Mouse (Mus musculus) R1 (cell line): ENCODE results near the gene Fkrp.

Source experiments
- DNase-seq: peaks from one replicate; pipeline ENCODE4 v3.0.0-alpha.2; 2018; ENCODE audit warnings: low read depth, low spot score

The Fkrp gene

DNA sequence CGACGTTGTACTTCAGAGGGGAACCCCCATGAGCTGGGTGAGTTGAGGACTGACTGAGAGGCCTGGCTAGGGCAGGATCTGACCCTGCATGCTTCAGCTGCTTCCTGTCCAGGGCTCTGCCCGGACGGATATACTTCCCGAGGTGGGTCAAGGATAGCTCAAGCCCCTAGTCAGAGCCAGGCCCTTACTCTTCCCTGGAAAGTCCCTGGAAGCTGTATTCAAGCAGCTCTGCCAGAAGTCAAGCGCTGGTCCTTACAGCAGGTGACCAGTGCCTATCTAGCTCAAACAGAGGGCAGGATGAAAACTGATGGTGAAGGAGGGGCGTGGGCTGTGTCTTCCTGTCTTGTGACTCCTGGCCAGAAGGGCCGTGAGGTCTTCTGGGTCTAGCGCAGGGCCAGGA lies 13.9 kb upstream of the Fkrp start:
- DNase-seq, result no peak

DNA sequence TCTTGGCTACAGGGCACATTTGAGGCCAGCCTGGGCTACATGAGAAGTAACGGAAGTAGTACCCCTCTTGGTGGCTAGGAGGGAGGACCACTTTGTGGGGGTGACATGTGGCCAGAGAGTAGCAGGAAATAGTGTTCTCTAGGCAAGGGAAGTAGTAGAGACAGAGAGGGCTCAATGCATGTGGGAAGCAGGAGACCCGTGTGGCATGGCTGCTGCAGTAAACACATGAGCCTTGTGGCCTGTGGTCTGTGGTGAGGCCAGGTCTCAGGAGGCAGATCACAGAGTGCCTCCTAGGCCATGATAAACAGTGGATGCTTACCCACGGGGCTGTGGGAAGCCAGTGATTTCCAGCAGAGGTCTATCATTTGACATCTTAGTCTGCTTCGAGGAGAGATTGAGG lies 10.7 kb upstream of the Fkrp start:
- no peak for DNase-seq

DNA sequence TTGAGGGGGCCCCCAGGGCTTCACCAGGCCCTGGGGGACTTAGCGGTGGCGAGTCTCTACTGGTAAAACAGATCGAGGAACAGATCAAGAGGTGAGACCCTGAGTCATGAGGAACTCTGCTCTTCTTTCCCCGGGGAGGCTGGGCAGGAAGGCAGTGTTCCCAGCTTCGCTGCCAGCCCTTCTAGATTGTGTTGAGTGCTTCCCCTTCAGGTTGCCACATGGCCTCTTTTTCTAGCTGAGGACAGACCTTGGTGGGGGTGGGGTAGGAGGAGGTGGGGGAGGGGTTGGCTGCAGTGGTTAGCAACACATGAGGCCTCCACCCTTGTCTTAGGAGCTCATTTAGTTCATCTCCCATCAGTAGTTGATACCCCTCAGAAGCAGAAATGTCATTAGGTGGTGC lies 10.0 kb upstream of the Fkrp start:
- DNase-seq, result no peak

DNA sequence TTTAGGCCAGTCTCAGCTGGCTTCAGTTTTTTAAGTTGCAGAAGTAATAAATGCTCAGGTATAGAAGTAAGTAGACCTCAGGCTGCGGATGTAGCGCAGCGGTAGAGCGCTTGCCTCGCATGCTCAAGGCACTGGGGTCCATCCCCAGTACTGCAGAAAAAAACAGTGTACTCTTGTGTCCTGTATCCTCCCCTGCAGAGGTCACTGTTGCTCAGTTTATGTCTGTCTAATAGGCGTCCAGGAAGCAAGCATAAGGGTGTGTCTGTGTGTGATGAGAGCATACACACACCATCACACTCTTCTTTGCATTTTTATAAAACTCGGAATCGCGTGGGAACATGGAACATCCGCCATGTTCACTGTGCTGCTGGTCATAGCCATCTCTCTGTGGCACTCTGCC lies 9.3 kb upstream of the Fkrp start:
- DNase-seq, result peak; percentile 64

DNA sequence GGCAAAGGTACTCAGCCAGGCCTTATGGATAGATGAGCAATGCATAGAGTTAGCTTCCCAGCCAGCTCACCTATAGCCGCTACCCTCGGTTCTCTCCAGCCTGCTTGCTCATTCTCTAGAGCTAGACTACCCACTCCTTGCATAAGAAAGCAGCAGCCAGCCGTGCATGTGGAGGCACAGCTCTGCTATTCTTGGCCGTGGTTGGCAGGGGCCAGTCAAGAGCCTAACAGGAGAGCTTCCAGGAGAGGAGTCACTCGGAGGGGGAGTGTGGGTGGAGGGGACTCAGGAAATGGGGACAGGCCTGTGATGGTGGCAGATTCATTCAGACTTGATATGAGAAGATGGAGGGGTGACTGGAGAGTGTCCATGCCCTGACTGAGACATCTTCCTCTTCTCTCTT lies 7.2 kb upstream of the Fkrp start:
- DNase-seq, result no peak

DNA sequence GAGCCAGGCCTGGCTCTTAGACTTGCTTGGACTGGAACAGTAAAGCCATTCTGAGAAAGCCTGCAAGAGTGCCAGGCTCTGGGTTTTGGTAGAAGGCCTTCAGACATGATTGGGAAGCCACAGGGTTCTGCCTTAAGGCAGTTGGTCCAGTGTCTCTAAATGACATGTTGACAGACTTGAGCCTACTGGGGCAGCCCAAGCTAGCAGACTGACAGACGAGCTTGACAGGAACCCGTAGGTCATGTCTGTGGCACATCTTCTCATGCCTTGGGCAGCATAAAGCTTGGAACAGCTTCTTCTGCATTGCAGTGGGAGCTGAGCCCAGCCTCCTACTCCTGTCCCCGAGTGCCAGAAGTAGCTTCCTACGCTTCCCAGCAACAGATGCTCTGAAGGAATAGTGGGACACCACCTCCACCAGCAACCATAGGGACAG lies 5.2 kb upstream of the Fkrp start:
- no peak for DNase-seq

DNA sequence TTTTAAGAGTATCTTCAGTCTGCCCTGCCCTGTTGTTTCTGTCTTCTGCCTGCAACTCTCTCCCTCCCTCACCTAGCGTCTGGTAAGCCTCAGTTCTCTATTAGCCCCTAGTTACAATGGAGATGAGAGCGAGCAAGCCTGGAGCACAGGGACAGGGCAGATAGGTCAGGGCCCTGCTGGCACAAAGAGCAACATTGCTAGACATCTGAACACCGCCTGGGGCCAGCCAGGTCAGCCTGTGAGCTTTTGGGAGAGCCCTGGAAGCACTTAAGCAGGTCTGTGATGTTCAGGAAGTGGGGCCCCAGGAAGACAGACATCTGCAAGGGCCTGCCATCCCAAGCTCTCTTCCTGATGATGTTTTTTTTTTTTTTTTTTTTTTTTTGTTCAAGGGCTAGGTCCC lies 4.6 kb upstream of the Fkrp start:
- no peak for DNase-seq

DNA sequence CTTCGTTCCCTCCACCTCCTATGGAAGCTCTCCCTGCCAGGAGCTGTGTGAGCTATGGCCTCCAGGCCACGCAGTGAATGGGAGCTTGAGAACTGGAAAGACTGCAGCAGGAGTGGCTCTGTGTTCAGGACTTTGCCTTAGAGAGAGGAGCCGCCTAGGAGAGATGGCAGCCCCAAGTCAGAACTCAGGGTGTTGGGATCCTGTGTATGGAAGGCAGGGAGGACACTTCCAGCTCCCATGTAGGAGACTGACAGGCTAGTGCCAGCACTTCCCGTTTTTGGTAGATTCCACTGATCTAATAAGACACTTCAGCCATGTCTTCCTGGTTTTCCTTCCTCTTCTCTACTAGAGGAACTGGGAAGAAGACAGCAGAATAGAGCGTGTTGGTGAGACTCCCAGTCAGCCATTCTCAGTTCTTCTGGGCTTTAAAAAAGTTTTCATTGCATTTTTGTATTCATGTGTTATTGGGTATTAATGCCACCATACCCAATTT lies 3.8 kb upstream of the Fkrp start:
- DNase-seq, result no peak

DNA sequence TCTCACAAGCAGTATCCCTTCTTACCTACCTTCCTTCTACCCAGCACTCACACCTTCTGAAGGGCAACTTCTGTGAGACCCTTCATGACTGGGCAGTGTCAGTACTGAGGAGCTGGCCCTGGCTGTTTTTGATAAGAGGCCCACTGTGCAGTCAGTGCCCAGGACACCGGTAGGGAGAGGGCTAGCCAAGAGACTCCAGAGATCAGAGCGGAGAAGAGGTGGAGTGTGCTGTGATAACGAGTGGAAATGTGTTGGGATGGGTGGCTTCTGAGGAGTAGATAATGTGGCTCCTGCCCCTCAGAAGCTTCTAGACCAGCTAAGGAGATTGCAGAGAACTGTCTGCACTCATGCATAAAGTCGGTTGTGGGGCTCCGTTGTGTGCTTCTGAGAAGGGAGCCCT lies 3.3 kb upstream of the Fkrp start:
- no peak for DNase-seq

DNA sequence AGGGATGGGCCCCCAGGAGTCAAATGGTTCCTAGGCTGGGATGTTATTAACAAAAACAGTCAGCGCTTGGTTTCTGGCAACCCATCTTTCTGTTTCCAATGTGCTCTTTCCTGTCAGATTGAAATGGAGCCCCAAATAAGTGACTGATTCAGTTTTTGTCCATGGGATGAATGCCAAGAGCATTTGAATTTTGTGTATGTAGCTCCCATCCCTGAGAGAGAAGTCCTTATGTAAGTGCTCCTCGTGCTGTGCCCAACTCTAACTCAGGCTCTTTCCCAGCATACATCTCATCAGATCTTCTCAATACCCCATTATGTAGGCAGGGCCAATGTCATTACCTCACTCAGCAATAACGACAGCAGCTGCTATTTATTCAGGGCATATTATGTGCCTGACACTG lies 1.2 kb upstream of the Fkrp start:
- DNase-seq, result no peak

DNA sequence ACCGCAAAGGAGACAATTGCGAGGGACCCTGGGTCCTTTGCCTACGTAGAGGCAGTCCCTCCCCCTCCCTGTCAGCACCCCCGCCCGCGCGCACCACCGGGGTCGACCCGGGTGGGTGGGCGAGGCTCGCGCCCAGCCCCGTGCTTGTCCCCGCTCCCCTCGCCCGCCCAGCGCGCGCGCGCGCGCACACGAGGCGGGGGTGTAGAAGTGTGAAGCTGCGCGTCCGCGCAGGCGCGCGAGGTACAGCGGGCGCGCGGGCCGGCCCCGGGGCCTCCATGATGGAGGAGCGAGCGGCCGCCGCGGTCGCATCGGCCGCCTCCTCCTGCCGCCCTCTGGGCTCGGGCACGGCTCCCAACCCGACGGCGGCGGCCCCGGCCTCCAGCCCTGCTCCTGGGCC lies 456 bp downstream of the Fkrp start:
- peak; percentile 78 for DNase-seq

DNA sequence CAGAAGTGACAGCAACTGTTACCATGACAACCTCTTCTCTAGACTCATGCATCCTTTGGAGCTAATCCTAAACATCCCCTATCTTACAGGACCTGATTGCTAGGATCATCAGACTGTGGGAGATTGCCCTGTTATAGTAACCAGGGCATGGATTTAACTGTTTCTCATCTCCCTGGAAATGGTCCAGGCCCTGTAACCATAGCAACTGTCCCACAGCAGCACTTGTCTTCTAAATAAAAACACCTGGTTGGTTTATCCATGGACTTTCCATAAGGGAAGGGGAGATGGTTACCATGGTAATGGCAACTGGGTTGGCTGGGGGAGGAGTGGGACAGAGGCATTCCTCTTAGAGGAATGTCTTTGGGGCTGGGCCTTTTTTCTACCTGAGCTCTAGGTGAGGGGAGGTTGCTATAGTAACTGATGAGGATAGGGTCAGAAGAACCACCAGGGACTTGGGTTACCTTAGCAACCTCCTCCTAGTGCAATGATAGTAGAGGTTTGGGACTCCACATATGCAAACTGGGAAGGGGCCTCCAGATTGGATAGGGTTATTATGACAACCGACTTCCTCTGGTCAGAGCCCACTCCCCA lies 1.1 kb downstream of the Fkrp start, which contains the start of gene Strn4:
TSS of gene Strn4 (plus strand) at position 539 of the 591 bp plus-strand sequence.
- DNase-seq, result peak; percentile 87

DNA sequence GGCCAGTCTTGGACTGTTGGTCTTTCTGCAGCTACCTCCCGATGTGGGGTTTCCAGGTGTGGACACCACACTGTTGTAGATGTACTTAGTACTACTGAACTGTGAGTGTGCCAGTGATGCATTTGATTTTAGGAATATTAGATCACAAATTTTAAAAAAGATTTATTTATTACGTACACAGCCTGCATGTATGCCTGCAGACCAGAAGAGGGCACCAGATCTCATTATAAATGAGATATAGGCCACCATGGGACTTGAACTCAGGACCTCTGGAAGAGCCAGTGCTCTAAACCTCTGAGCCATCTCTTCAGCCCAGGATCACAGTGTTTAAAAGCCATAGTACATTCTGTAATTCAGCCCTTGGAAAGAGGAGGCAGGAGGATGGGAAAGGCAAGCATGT lies 4.0 kb downstream of the Fkrp start:
- no peak for DNase-seq

DNA sequence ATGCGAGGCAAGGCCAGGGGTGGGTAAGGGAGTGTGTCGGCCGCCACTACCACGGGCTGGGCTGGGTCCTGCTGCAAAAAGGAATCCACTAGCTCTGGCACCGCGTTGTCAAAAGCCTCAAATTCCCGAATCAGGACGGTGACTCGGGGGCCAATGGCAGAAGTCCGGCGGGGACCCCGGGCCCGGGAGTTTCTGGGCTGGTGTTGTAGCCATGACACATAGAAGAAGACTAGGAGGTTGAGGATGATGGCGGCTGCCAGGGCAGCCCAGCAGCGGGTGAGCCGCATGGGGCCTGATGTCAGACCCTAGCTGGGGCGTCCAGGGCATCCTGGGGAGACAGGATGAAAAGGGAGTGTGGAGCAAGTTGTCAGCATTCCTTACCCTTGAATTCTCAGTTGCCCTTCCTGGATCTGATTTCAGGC lies 4.9 kb downstream of the Fkrp start:
- DNase-seq, result no peak

DNA sequence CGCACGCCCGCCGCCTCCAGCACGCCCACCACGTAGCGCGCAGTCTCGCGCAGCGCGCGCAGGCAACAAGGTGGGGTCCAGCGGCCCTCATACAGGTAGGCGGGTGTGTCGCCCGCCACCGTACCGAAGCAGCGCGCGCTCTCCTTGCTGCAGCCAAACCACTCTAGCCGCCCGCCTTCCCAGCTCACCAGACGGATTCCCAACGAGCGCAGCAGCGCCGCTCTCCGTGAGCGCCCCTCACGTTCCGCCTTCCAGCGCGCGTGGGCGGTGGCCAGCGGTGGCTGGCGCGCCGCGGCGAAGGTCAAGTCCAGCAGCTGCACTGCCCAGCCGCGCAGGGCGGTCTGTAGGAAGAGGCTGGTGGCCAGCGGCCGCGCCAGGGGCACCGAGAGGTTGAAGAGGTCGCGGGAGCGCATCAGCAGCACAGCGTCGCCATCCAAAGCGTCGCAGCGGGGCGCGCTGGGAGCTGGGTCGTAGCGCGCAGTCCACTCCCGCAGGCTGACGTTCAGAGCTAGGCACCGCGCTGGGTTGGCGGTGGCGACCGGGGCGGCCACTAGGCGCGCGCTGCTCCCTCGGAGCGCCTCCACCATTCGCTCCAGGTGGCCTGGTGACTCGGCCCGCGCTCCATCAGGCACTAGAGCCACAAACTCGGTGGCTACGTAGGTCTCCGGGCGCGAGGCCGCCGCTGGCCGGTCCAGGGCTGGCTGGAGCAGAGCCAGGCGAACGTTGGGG lies 5.4 kb downstream of the Fkrp start:
- peak; percentile 67 for DNase-seq

DNA sequence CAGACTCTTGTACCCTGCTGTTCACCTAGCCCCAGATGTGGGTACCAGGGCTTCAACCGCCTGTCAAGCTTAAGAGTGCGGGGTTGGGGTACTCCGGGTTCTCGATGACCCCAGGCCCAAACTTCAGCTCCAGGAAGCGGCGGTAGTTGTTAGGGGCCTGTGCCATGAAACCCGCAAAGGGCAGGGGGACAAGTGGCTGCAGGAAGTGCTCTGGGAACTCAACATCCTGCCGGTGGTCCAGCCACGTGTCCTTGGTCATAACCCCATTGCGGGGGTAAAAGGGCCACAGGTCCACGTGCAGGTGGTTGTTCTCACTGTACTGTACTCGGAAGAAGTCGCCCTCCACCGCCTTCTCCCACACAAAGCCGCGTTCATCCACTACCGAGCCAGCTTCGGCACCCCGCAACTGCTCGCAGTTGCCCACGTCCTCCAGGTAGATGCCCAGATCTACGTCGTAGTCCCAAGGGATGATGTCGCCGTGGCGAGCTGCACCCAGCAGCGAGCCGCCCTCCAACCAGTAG lies 6.1 kb downstream of the Fkrp start:
- DNase-seq, result peak; percentile 27

DNA sequence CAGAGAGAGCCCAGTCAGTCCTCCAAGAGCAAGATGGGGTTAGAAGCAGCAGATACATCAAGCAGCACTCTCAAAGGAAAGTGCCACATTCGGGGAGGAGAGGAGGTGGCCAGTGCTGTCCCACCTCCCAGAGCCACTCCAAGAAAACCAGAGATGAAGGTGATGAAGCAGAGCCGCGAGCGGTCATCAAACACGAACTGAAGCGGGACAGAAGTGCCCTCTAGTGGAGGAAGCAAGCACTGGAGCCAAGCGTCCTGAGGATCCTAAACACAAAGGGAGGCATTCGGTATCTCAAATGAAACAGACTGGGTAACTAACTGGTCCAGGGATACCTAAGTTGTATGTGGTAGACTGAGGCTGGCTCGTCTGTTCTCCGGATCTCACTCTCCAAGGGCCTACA lies 6.8 kb downstream of the Fkrp start:
- peak; percentile 87 for DNase-seq

DNA sequence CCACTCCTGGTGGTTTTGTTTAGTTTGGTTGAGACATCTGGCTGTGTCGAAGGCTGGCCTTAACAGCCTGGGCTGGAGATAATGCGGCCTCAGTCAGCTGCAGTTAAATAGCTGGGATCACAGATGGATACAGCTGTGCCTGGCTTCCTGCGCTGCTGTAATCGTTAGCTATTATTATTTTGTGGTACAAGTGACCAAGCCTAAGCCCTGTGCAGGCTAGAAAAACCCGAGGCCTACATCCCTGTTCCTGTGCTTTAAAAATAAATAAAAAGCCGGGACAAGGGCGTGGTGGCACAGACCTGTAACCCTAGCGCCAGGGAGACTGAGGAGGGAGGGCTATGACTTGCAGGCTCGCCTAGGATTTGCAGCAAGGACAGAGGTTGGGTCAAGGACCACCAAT lies 7.9 kb downstream of the Fkrp start:
- no peak for DNase-seq

DNA sequence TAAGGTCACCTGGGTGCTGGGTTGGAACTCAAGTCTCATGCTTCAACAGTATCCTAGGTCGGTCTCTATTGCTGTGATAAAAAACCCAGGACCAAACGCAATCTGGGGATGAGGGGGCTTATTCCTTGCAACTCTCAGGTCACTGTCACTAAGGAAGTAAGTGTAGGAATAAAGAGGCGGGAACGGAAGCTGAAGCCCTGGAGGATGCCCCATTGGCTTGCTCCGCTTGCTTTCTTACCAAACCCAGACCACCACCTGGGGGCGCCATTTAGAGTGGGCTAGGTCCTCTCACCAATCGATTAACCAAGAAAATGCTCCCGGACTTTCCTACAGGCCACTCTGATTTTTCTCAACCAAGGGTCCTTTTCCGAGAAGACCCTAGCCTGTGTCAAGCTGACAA lies 8.6 kb downstream of the Fkrp start:
- peak; percentile 70 for DNase-seq

DNA sequence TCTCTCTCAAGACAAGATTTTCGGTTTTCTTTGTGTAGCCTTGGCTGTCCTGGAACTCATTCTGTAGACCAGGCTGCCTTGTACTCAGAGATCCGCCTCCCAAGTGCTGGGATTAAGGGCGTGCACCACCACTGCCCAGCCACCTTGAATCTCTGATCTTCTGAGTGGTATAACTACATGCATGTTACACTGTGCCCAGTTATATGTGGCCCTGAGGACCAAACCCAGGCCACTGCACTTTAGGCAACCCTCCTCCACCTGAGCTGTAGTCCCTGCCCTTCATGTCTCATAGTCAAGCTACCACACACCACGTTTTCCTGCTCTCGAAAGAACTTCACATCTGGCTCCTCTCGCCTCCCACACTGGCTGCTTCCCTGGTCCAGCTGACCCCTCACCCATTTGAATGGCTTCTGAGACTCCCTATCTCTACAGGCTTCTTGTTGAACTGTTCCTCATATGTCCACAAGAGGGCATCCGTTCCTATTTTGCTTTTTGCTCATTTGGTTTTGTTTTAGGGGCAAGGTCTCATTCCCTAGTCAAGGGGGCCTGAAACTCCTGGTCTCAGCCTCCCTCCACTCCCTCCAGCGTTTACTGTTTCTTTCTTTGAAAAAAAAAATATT lies 12.0 kb downstream of the Fkrp start:
- peak; percentile 74 for DNase-seq

DNA sequence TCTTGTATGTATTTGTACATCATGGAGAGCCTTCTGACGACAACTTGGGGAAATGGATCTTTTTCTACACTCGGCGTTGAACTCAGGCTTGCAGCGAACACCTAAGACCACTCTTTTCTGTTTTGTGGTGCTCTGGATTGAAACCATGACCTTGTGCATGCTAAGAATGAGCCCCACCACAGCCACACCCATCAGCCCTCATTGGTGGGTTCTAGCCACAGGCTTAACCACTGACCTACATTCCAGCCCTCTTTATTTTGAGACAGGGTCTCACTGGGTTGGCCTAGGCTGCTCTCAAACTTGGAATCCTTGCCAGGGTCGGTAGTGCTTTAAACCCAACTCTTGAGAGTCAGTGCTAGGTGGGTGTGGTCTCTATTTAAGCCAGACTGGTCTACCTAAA lies 21.6 kb downstream of the Fkrp start:
- no peak for DNase-seq

DNA sequence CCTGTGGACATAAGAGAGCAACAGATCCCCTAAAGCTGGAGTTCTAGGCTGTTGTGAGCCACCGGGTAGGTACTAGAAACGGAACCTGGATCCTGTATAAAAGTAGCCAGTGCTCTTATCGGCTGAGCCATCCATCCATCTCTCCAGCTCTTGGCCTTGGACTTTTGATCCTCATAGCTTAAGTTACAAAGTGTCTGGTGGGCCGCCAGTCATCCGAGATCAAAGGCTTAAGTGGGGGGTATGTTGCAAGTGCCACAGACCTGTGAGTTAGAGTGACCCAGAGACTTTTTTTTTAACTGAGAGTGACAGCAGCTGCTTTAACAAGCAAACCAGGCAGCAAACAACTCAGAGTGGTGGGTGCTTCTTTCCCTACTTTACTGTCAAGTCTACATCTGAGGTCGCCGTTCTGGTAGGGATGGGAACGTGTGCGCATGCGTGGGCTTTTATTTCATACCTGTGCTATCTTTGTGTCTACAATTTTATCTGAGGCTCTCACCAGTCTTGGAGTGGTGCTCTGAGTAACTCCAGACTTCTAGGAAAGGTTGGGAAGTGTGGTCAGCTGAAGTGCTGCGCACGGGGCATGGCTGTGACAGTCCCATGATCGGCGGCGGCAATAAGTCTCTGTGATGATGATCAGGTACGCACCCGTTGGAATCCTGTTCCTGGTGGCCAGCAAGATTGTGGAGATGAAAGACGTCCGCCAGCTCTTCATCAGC lies 23.4 kb downstream of the Fkrp start:
- no peak for DNase-seq
